Mouse (Mus musculus): ENCODE results near the gene Atg7.

Gene Atg7

DNA sequence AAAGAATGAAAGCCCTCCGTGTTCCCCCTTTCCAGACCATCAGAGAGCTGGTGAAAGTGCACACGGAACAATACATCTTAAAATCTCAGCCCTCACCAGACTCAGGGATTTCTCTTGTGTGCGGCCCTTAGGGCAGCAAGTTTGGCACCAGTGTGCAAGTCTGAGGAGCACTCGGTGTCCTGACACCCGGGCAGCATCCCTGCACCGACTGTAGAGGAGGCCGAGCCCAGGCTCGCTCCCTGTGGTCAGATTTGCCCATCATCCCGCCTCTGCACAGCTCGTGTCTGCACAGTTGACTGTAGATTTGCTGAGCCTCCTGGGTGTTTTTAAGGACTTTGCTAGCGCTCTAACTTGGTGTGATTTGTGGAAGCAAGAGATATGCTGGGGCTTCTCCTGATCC lies 94.3 kb downstream of the Atg7 start:
- DNase-seq, result no peak

DNA sequence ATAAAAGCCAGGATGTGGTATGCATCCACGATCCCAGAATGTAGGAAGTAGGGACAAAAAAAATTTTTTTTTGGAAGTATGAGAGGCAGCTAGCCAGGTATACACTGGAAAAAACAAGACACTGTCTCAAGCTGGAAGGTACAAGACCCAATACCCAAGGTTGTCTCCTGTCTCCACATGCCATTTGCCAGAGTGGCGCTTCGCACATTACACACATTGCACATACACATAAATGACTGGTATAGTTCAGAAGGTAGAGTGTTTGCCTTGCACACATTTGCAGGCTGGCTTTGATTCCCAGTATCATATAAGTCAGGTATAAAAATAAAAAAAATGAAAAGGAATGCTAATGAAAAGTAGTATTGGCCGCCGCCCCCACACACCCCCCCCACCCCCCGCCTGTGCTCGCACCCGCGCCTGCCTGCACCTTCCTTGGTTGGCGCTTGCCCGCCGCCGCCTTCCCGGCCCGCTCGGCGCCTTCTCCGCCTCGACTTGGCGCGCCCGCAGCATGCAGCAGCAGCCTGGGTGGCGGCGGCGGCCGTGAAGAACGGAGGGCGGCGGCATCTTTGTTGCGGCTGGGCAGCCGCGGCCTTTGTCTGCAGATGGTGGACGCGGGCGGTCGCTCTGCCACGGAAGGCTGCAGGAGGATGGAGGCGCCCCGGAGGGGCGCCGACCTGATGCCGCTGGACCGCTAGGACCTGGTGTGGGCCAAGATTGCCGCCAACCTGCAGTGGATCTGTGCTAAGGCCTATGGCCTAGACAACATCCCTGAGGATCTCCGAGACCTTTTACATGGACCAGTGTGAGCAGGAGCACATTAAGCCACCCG lies 95.2 kb downstream of the Atg7 start:
- no peak for DNase-seq

DNA sequence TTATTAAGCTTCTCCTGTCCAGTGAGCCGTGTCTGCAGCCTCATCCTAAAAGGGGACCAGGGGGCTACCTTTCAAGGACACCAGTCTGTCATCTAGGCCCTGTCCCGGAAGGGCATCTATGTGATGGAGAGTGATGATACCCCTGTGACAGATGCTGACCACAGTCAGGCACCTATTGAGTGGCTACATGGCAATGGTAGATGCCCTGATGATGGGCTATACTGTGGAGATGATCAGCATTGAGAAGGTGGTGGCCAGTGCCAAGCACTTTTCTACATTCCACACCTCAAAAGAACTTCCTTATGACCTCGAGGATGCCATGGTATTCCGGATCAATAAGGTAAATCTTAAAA lies 95.8 kb downstream of the Atg7 start:
- no peak for DNase-seq

DNA sequence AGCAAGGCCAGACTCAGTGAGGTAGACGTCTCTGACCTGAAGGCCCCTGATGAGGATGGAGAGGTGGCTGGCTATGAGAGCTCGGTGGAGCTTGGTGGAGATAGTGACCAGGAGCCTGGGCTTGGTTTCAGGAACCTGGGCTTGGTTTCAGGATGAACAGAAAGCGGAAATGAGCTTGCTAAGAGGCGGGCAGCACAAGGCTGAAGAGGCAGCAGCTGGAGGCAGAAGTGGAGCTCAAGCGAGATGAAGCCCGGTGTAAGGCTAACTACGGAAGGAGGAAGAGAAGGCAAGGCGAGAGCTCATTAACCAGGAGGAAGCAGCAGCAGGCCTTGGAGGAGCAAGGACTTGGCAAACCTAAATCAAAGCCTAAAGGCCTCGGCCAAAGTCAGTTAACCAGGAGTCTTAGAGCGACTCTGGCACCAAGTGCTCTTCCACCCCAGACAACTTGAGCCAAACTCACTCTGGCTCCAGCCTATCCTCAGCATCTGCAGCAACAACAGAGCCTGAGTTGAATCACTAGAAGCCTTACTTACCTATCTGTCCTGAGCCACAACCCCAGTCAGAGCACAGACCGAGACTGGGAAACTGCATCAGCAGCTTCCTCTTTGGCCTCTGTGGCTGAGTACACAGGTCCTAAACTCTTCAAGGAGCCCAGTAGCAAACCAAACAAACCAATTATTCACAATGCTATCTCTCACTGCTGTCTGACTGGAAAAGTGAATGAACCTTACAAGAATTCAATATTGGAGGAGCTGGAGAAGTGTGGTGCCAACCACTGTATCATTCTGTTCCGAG lies 99.5 kb downstream of the Atg7 start:
- no peak for DNase-seq

DNA sequence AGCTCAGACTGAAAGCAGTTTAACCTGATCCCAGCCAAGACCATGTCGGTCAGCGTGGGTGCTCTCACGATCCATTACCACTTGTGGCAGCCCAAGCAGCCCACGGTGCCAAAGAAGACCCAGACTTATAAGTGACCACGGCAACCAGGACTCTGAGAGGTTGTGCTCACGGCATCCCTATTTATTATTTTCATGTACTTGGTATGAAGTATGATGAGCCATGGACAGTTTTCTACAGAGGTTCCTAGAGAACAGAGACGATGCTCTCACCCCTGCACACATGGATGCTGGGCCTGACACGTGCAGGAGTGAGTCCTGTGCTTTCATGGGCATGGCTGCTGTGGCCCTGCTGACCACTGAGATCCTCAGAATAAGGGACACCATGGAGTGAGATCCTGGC lies 100.2 kb downstream of the Atg7 start:
- no peak for DNase-seq

DNA sequence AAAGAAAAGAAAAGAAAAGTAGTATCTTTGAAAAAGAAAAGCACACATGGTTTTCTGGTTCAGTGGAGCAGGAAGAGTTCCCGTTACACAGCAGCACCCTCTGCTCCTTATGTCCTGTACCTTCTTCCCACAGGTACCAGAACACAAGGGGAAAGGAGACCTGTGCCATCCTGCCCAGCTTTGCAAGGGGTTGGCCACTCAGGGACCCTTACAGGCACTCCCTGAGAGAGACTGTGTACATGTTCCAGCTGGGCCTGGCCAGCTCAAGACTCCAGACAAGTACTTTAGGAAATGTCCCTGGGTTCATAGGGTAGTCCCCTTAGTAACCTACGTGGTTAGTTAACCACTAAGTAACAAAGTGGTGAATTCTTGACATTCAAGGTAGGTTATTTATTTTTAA lies 100.9 kb downstream of the Atg7 start:
- no peak for DNase-seq

DNA sequence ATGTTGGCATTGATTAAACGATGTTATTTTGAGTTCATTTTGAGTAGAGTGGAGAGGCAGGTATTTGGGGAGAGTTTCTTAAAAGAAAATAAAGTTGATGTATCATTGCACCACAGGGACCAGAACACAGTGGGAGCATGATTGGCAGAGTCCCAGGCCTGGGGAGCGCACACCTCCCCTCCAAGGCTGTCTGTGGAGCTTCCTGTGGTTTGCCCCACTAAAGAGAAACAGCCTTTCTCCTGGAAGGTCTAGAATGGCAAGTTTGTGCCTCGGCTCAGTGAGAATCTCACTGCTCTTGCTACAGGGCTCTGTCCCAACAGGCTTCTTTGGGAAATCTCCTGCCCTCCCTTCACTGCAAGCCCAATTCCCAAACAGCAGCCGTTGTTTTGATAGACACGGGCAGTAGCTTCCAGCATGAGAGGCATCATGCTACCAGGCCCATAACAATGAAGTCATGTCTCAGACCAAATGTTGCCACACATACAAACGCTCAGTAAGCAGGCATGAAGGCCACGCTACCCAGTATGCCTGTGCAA lies 103.6 kb downstream of the Atg7 start:
- no peak for DNase-seq

DNA sequence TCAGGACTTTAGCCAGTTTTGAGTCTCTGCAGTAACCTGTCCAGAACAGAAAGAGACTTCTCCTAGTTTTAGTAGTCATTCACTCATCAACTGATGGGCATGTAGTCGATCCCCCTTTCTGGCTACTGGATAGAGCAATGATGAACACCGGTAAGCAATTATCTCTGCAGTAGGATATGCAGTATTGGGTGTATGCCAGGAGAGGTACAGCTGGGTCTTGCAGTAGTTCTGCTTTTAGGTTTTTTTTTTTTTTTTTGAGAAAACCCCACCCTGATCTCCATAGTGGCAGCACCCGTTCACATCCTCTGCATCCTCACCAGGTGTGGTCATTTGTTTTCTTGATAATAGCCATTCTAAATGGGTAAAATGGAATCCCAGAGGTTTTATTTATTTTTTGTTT lies 105.5 kb downstream of the Atg7 start:
- no peak for DNase-seq

DNA sequence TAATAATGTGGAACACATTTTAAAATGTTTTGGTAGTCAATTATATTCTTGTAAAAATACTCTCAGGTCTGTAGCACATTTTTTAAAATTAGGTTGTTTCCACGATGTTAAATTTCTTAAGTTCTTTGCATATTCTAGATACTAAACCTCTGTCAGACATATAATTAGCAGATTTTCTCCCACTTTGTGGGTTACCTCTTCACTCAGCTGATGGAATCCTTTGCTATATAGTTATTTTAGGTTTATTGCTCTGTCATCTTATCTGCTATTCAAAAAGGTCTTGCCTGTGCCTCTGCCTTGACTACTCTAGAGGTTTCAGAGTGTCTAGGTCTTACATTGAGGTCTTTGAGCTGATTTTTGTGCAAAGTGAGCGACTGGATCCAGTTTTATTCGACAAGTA lies 106.0 kb downstream of the Atg7 start:
- DNase-seq, result no peak

DNA sequence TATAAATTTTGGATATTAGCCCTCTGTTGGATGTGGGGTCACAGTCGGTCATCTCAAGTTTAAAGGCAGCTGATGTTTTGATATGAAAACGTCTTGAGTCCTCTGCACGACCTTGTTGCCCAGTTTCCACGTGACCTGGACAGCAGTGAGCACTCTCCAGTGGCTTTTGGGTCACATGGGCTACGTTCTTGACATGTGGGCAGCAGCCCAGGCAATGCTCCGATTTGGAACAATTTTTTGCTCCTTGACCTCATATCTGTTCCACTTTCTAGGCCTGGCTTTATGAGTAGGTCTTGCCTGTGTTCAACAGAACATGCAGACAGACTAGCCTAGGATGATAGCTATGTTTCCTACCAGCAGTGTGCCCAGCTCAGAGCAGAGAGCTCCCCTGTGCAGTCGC lies 115.9 kb downstream of the Atg7 start:
- DNase-seq, result peak; percentile 56

DNA sequence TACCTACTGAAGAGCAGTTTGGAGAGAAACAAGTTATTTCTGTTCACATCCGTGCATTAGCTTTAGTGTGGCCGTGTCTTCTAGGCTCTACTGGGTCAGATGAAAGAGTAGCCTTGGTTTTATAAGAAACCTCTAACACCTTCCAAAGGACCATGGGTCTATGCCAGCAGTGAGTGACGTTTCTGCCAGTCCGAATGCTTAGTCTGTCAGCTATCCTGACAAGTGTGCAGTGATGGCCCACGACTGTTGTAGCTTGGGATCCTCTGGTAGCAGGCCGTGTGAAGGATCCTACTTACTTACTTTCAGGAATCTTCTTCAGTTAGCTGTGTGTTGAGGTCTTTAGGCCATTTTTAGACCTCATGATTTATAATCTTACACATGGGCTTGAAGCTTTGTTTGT lies 123.4 kb downstream of the Atg7 start:
- DNase-seq, result peak; percentile 82

DNA sequence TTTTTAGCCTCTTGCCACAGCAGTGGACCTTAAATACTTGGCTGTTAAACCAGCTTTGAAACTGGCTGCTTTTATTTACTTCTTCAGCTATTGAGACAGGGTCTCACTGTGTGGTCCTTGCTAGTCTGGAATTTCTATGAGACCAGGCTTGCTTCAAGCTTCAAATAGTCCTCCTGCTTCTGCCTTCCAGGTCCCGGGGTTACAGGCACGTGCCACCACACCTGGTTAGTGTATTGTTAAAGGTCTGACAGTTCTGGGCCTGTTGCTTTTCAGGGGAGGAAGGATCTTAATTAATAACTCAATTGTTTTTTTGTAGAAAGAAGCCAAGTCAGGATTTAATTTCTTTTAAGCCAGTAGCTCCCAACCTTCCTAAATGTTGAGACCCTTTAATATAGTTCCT lies 124.8 kb downstream of the Atg7 start:
- no peak for DNase-seq

DNA sequence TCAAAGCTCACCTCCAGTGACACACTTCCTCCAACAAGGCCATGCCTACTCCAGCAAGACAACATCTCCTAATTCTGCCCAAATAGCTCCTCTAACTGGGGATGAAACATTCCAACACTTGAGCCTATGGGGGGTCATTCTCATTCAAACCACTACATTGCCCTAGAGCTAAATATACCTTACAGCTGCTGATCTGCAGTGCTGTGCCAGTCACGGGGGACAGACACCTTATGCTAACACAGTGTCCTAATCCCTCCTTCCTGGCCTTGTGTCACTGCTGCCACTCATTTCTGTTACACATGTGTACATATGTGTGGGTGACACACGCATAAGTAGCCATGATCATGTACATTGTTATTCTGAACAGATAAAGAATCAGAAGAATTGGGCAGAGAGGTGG lies 127.4 kb downstream of the Atg7 start:
- no peak for DNase-seq

DNA sequence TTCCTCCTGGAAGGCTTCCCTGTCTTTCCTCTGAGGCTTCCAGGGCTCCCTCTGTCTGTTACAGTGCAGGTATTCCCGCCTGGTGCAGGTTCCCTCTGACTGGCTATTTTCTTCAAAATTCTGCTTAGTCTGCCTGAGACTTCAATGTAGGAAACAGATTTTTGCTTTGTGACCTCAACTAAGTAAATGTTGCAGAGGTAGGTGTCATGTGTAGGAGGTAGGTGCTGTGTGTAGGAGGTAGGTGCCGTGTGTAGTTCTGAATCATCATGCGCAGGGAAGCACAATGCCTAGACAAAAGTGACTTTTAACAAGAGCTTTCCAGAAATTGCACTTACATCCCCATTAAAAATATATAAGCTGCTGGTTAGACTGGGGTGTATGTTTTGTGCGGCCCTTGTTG lies 128.6 kb downstream of the Atg7 start:
- DNase-seq, result no peak

DNA sequence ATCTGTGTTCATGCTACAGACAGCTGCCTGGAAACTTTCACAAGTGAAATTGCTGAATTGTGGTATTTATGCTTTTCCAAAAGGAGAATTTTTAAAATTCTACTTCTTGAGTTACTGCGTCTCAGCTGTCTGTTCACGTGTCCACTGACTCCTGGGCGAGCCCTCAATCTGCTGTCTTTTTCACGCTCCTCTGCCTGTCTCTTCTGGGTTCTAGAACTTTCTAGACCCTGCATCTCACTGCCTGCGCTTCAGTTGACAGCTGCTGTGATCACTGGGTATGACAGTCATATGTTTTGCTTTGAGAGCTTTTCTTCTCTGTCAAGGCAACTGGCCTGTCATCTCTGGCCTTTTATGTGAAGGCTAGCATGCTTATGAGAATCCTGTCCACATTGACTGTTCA lies 132.3 kb downstream of the Atg7 start:
- no peak for DNase-seq

DNA sequence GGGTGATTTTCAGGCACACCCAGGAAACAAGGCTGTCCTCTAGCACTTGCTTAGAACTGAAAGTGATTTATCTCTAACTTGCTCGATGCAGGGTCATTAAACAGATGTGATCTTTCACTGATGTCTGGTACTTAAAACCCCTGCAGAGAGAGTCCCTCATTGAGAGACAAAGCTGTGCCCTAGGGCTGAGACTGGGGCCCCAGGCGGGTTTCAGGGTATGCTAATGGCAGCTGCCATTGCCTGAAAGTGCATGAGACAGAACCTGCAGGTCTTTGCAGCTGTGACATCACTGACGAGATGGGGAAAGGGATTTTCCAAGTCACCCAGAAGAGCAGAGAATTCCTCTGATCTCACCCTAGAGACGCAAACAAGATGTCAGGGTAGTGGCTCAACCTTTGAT lies 135.0 kb downstream of the Atg7 start:
- no peak for DNase-seq

DNA sequence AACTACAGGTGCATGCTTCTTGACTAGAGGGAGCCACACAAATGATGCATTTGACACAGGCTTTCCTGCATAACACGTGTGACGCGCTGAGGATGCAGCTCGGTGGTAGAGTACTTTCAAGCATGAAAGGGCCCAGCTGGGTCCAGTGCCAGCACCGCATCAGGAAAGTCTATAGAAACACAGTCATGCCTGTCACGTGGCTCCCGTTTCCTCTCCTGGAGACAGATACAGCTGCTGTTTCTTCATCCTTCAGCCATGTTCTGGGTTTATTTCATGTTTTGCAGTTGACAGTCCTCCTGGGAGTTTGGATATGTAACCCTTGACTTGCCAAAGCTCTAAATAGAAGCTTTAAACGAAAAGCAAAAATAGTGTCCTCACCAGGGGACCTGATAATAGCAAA lies 135.8 kb downstream of the Atg7 start:
- no peak for DNase-seq

DNA sequence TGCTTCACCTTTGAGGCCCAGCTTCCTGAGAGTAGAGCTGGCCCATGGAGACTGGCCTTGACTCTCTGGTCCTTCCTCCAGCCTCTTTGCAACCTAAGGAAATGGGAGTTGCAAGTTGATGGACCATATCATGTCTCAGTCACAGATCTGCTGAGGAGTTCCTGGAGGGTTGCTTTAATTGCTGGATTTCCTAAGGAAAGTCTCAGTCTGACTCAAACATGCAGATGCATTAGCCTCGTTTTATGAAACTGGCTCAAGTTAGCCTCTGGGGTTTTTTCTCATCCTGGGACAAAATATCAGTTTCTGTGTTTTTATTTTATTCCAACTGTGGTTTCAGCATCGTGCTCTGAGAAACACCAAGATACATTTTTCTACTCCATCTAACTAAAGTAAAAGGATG lies 137.7 kb downstream of the Atg7 start:
- no peak for DNase-seq

DNA sequence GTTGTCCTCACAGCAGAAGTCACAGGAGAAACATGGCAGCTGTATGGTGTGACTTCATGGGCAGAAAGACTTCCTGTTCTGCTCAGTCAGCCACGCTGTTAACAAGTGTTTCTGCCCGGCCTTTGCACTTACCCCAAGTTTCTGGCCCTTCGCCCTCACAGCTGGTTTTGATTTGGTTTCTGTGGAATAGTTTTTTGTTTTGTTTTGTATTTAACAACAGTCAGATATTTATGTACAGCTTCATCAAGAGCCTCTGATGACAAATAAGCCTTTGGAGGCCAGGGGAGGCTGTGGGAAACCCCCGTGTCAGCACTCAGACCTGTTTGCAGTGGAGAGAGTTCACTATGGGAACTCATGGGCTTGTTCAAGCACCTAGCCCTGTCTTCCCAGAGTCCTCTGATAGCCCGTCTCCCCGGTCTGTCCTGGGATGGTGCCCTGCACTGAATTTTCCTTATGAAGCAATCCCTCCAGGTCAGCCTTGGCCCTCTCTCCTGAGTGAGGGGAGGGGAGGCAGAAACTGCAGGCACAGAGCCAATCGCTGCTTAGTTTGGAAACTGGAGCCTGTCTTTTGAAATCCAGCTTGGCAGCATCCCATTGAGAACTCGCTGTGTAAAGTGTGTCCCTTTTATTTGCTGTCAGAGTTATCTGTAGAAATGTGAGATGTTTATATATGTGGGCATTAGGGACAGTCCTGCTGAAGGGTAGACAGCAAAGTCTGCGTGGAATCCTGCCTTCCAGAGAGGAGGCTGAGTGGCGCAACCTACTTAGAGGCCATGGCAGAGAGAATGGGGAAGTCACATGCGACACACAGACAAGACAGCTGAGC lies 138.7 kb downstream of the Atg7 start:
- peak; percentile 80 for DNase-seq

DNA sequence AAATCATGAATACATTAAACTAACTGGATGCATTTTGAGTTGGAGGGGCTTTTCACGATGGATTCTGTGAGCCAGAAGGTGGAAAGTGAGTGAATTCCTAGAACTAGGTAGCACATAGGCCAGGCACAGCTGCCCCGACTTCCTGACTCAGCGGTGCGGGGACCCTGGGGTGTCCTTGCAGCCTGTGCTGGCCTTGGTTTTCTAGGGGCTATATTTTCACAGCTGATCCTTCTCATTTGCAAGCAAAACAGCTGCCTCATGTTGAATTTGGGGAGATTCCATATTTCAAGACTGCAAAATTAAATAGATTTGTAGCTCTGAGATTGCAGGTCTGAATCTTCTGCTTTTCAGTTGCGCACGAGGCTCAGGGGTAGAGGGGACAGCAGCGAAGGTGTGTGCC lies 139.6 kb downstream of the Atg7 start:
- no peak for DNase-seq

DNA sequence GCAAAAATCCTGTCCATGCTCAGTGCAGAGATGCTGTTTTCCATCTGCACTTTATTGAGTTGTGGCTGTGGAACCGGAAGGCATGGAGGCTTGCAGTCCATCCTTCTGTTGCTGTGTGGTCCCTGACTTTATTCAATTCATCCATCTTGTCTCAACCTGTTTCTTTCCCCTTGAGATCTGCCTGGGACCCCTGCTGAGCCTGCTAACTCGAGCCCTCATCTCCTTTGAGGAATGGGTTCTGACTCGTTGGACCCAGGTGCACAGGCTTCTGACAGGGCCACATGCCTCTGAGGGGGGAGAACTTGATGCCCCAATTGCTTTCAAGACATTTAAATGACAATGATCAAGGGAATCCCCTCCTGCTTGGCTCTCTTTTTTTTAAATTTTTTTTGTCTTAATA lies 143.6 kb downstream of the Atg7 start:
- no peak for DNase-seq

DNA sequence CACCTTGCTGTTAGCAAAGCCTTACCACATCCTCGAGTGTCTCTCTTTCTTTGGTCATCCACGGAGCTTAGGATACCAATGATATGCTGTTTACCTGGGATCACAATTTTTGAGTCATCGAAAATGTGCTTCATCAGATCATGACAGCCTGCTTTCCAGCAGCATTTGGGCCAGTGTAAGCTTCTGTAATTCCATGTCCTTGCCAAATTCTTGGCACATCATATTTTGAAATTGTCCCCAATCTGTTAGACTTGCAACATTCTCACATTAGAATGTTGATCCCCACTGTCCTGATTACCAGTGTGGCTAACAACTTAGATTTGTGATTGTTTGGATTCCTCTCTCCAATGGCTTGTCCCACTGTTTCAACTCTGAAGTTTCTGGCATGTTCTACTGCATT lies 144.7 kb downstream of the Atg7 start:
- DNase-seq, result no peak

DNA sequence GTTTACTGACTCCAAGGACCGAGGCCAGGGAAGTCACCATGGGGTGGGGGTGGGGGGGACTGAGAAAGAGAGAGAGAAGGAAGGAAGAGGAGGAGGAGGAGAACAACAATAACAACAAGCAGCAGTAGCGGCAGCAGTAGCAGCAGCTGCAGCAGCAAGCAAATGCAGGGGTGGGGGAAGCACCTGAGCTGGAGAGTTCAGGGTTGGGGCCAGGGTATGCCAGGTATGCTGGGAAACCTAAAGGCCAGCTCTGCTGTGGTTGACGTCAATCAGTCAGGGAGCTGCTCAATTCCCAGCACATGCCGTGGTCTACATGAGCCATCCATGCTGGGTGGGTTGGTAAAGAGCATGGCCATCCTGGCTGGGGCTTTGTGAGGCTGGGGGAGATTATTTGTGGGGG lies 145.8 kb downstream of the Atg7 start:
- DNase-seq, result no peak

Measured in lung, postnatal 36 days (tissue).